Mouse (Mus musculus) mouse embryonic stem cell (cell line): Measurements from ENCODE around the gene Frmd4b.

Experiments
- in situ Hi-C, 2 experiments: fragments of 300-500 bp; cut with MboI; formaldehyde crosslinking; loops; 1 replicate in 1 of 2; 3 replicates in 1 of 2; pipeline ENCODE4 v1.14.3; 2019 to 2020; ENCODE audit warnings: low sequenced_read_pairs in 2 of 2, low pct_unique_long_range_greater_than_20kb in 1 of 2, mixed read lengths in 1 of 2; ENCODE audit not compliant: unreplicated experiment in 1 of 2

Gene Frmd4b

DNA sequence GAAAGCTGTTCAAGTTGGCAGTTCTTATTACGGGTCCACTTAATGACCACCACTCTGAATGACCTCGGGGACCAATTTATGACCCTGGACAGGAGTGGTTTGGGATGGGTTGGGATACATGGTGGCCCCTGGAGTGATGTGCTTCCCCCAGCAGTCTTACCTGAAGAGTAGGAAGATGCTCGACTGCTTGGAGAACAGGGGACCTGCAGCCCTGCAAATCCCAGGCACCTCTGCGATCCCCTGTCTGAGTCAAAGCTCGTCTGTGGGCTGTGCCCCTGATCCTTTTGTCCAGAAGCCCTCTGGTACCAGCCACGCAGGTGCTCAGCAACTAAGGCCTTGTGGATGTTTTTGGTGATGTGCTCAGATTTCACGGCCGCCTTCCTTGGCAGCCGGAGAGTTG is 321.9 kb downstream of the Frmd4b start:
- in situ Hi-C loops: no loop called here

DNA sequence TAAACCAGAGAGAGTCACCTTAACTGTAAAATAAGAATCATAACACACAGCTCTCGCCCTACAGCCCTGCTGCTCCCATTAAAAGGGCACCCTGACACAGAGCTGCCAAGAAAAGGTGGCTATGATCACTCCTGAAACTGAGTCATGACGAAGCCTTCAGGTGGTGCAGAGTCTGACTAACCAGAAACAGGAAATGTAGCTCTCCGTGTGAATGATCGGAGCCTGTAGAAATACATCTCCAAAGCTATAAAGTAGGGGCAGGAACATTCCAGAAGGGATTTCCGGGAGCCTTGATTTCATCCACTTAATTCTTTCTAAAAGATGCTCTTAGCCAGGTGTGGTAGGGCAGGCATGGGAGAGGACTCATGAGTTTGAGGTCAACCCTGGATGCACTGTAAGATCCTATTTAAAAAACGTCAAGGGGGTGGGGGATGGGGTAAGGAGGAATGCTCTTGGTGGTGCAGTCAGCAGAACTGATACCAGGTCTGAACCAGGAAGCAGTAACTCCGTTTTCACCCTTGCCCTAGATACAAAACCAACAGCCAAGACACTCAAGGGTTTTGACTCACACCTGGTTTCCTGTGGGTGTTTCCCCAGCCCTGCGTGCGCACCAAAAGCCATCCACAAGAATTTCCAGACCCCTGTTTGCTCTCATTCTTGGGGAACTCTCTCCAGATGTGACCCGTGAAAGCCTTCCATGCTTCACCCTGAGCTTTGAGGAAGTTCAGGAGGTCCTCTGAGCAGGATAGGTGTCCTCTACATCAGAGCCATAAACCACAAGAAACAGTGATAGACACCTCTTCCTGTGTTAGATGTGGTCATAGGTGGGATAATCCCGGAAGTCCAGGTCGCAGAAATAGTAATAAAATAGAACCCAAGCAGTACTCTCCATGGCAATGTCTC is 323.4 kb downstream of the Frmd4b start:
- in situ Hi-C loops: no loop called here

DNA sequence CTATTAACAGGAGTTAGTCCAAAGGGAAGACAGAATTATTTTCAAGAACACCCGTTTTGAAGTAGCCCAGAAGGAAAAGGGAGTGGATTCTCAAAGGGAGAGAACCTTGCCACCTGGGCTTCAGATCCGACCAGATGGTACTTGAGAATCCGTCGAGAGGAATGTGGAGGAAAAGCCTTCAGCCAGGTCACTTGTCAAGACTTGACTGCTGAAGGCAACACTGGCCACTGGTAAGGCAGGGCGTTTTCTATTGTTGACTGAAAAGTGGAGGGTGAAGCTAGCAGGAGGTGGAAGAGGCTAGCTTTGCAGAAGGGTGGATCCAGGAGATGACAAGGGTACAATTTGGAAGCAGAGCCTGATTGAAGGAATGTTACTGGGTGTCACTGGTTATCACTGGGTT is 324.4 kb downstream of the Frmd4b start:
- in situ Hi-C loops: no loop called here

DNA sequence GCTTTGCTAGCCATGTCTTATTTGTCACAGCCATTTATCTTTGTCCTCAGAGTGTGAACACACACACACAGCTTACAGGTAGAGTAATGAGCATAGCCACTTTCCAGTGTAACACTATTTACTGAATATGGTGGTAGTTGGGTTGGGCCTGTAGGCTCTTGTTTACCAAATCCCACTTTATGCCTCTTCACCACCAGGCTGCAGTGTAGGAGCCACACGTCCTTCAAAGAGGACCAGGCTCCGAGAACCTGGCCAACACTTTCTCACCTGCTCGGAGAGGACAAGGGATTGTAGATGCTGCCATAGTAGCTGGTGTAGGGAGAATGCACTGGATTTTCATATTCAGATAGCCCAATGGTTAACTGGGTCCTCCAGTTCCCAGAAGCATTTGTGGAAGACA is 325.2 kb downstream of the Frmd4b start:
- in situ Hi-C loops: no loop called here

DNA sequence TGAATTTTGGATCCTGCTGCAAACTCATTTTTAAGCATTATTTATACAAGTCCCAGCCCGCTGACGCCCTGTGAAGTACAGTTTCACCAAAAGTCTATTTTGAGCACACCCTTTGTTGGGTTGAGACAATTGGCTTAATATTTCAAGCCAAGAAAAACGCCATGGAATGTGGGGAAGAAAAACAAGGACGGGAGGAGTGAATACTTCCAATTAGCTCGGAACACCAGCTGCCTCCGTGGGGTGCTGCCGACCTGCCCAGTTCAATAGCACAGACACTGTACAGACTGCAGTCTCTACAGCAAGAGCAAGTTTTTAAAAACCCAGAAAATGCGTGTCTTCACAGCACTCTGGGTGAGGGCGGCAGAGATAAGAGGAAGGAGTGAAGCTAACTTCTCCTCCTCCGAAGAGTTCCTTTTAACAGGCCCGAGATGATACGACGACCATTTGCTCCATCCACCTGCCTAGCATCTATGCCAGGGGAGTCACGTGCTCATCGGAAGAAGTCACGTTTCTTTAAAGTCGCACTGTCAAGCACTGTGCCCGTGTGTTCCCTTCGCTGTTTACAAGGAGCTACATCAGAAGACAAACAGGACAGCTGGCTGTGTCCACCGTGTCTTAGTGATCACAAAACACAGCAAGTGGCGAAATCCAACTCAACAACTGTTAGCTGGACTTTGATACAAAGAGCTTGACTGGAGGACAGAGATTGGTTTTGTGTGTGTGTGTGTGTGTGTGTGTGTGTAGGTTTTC is 326.0 kb downstream of the Frmd4b start:
- in situ Hi-C loops: no loop called here

DNA sequence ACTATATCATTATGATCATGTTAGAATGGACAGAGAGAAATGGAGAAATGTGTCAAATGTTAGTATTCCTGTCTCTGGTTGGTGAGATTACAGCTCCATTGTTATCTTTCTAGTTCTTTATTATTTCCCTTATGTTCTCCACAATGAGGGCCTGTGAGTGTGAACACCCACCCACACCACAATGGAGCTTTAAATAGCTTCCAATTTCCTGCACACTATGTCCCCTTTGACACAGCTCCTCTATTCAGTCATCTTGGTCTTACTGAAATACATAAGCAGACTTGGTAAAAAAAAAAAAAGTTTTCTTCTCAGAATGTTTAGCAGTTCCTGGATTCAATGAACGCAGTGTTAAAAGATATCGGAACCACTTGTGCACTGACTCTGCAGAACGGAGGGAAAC is 326.7 kb downstream of the Frmd4b start:
- in situ Hi-C loops: no loop called here

DNA sequence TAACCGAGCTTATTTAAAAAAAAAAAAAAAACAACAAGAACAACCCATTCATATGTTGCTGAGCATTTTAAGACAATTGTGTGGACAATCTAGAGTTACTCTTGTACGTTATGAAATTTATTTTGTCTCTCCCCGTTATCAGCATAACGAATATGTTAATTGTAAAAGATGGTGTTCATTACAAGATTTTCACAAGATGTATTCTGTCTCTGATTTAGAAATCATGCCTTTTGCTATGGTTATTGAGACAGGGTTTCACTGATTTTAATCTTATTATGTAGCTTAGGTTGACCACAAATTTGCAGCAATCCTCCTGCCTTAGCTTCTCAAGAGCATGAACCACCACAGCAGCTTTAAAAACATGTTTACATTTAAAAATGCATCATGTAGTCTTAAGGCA is 327.5 kb downstream of the Frmd4b start:
- in situ Hi-C loops: no loop called here

DNA sequence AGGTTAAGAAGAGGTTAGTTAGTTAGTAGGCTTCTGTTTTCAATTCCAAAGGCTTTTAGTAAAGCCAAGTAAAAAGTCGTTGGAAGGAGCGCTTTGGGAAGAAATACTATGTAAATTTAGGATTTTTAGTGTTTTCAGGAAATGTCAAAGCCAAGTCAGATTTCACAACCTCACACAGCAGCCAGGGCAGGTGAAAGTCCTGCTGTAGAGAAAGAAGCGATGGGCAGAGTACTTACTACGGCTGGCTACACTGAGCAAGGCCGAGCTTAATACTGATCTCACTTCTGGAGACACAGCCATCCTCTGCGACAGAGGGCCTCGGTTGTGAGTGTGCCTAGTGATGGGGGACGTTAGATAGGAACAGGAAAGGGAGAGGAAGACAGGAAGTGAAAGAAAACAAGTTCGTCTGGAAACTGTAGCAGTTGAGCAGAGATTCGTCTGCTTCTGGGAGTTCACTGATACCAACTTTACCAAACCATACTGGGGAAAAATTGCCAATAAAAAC is 328.0 kb downstream of the Frmd4b start:
- in situ Hi-C loops: no loop called here

DNA sequence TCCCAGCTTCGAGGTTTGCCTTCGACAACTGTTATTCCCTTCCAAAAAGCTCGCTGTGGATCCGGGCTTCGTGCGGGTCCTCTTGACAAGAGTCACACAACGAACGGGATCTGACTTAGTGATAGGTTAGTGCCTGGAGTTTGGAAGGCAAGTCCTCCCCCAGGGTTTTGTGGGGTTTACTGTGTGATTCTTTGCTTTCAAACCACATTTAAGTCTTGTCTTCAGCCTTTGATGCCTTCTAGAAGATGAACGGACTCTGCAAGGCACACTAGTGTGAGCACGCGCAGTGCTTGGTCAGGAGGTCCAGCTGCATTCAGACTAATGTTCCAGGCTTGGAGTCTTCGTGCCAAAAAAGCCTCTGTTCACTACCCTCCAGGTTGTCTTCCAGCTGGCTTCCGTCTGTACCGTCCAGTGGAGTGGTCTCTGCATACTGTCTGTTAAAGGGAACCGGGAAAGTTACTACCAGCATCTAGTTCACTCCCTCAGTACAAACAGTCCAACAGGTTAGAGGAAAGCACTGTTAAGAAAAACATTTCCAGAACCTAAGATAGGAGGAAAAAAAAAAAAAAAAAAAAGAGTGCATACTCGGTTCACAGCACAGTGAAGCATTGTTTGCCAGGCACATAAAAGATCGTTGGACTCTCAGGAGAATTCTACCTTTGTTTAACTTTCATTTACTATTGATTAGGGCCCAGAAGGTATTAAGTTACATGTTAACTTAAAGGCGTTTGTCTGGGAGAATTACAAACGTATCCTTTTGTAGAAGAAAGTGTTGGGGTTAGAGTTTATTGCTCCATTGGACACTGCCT is 329.1 kb downstream of the Frmd4b start:
- in situ Hi-C loops: no loop called here

DNA sequence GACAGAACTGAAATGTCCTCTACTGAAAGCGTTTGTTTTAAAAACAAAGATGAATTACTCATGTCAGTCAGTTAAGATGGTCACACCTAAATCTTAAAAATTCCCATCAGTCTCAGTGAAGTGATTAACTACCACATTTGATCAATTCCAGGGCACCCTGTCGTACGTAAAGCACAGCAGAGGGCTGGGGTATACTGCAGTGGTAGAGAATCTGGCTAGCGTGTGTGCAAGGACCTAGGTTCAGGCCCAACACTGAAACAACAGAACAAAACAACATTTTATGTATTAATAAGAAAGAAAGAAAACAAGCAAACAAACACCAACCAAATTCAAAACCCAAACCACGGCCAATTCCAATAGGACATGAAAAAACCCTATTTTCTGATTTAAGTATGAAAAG is 331.0 kb downstream of the Frmd4b start:
- in situ Hi-C loops: no loop called here

DNA sequence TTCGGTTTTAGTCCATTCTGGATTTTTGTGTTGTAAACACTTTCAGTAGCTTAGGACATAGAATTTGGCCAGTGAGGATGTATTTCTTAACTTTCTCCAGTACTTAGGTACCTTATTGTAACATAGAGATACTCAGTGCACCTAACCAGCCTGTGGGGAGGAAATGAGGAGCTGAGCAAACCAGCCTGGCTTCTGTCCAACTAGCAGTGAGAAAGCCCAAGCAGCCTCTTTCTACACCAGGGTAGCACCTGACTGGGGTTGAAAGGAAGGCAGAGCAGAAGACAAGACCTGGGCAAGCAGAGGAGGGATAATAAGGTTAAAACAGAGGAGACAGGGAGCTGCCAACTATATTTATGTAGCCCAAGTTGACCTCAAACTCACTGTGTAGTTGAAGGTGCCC is 333.7 kb downstream of the Frmd4b start:
- in situ Hi-C loops: no loop called here

DNA sequence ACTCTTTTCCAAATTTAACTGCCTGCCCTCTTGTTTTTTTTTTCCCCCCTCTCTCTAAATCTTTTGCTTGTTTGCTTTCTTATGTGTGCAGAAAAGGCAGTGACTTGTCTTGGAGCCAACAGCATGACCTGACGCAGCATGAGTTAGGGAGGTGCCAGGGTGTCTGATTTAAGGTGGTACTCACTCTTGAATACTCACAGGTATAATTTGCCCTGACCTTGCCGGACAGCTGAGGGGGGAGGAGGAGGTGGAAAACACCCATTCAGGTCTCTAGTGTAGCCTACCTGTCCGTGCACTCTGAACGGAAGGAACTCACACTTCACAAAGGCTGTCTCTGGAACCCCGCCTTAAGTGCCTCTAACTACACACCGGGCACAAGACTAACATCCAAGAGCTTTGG is 338.5 kb downstream of the Frmd4b start:
- in situ Hi-C loops: no loop called here

DNA sequence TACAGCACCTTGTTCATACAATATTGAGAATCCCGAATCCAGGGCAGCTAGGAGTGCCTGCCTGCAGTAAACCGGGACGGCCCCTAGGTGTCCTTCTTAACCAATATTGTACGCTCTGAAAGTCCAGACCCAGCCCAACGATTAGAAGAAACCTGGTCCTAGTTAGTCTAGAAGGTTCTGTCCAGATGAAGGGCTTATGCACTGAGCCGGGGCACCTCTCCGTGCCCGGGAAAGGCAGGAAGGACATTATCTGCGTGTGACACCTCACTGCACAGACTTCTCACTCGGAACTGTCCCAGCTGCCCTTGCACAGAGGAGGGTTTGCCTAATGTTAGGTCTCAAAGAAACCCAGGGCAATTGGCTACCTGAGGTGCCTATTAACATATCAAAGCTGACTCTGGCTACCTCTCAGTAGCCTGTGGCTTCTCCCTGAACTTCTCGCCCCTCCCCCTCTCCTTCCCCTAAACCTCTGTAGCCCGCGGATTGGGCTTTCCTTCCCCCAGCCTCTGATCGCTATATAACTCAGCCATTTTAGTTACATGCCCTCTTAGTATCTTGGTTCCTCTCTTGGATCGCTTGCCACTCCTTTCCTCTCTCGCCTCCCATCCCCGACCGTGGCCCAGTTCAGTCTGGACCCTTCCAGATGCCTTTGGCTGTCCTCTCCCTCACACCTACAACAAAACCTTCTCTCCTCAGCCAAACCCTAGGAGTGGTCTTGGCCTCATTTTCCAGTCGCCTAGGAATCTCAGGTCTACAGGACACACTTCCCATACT is 339.1 kb downstream of the Frmd4b start:
- in situ Hi-C loops: no loop called here

DNA sequence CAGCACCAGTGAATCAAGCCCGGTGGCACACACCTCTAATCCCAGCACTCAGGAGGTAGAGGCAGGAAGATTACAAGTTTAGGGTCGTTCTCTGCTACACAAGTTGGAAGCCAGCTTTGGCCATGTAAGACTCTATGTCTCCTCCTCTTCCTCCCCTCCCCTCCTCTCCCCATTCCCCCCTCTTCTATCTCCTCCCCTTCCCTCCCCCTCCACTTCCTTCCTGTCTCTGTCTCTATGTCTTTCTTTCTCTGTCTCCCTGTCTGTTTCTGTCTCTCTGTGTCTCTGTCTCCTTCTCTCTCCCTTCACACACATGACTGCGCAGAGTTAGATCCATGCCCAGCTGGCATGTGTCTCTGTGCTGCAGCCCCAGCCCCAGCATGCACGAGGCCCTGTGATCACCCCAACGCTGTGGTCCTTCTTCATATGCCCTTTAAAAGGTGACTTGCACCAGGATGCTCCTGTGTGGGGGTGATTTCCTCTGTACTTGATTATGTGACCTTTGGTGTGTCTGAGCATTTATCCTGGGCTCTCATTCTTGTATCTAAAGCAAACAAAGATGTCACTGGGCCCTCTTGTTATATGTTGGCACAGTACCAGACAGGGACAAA is 340.3 kb downstream of the Frmd4b start:
- in situ Hi-C loops: no loop called here

DNA sequence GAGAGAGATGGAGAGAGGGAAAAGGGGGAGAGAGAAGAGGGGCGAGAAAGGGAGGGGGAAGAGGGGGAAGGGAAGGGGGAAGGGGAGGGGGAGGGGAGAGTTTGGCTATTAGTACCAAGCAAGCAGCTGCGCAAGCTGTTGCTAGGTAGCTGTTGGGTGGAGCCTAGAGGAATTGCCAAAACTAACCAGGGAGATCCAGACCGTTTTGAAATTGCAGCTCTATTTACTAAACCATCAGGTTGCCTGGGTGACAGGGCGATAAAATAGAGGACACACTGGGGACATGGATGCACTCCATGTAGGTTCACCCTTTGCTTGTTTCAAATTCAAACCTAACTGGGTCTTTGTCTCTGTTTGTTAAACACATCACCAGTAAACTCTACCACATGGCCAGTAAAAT is 341.0 kb downstream of the Frmd4b start:
- in situ Hi-C loops: no loop called here

DNA sequence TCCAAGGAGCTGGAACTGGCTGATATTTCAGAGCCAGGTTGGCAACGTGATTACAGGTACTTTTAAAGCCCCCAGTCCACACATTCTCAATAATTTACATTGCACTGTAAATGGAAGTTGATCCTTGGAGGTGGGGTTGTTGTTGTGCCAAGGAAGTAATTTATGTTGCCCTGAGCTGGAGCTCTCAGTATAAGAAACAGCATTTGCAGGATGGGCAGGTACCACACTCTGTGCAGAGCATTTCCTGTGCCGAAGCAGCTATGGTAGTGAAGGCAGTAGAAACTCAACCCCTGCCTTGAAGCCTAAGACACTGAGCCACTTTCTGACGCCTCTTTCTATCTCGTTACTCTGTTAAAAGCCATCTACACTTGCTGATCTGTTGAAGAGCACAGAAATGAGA is 341.6 kb downstream of the Frmd4b start:
- in situ Hi-C loops: no loop called here

DNA sequence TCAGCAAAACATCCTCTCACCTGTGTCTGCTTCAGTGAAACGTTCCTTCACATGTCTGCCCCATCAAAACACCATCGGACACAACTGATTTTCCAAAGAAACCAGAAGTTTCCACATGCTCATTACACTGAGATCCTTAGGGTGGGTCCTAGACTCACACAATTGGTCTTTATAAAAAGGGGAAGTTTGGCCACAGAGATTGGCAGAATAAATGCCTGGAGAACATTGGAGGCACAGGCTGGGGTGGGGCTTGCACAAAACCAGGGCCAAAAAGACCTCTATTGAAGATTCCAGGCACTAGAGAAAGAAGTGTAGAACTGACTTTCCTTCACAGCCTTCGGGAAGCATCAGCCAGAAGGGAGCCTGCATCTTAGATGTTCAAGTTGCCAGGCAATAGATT is 343.6 kb downstream of the Frmd4b start:
- in situ Hi-C loops: loop anchor here (25.0 kb wide), 2 partner anchors 239 to 464 kb away; no protein-coding TSS in a partner anchor
